Mouse (Mus musculus): ENCODE data around the gene Fcgr4.
"Not testable (repeated sequence)": the region's sequence is repeated elsewhere in the genome, so short reads cannot be mapped to it uniquely, and the experiment has no call there.

The Fcgr4 gene

DNA sequence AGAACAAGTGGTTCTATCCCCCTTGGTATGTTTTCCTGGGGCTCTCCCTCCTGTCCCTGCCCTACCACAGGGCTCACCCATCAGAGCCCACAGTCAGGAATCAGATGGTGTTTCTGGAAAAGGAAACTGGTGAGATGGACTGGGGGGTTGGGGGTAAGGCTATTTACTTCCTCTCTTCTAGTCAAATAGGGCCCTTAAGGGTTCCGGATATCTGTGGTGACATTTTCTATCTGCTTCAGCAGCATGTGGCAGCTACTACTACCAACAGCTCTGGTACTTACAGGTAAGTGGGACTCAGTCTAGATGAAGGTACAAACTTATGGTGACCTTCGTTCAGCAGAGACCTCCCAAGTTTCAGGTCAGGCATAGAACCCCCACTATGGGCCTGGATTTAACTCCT is at the start of gene Fcgr4:
Gene Fcgr4 (plus strand): TSS at position 184 of the 400 bp plus-strand sequence.
- Histone ChIP-seq H3K36me3 (ENCODE audit: control insufficient read depth, insufficient read depth, low read length, poor library complexity, severe bottlenecking) (no peaks in the 10 kb centered on the region), H3K27me3 (ENCODE audit: control insufficient read depth, insufficient read depth, low read length, poor library complexity, severe bottlenecking) (no peaks in the 10 kb centered on the region; the same call in 1 of the 2 replicates)
- no peak for DNase-seq (ENCODE audit: low read depth, low spot score)

DNA sequence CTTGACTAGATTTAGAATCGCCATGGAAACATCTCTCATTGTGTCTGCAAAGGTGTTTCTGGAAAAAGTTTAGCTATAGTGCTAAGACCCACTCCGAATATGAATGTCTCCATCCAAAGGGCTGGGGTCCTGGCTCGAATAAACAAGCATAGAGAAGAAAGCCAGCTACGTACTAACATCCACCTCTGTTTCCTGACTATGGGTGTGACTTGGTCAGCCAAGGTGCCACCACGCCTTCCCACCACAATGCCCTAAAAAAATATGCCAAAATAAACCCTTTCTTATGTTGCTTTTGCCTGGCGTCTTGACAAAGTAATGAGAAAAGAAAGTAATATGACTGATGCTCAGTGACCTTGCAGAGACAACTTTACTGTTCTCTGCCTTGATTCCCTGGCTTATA is 46.2 kb upstream of the Fcgr4 start:
- Histone ChIP-seq H3K36me3 (ENCODE audit: control insufficient read depth, insufficient read depth, low read length, poor library complexity, severe bottlenecking) (peaks cover 9% of the 10 kb centered on the region), H3K27me3 (ENCODE audit: control insufficient read depth, insufficient read depth, low read length, poor library complexity, severe bottlenecking) (no peaks in the 10 kb centered on the region)
- DNase-seq (ENCODE audit: low read depth, low spot score) = no peak

DNA sequence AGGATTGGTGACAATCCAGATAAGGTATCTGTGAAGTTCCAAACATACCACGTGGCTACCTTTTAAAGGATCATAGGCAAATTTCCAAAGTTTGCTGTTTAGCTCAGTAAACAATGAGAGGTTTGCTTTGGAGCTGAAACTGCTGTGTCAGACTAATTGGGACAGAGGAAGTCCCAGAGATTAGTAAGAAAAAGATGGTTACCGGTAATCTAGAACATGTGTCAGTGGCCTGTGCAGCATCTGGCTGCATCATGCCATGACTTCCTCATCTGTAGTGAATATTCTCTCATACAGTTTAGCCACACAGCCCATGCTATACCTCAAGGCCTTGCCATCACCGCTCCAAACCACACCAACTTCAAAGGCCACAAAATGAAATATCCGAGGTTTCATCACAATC is 45.8 kb upstream of the Fcgr4 start:
- peak; percentile 27 for DNase-seq (ENCODE audit: low read depth, low spot score)
- Histone ChIP-seq H3K36me3 (ENCODE audit: control insufficient read depth, insufficient read depth, low read length, poor library complexity, severe bottlenecking) (peaks cover 9% of the 10 kb centered on the region), H3K27me3 (ENCODE audit: control insufficient read depth, insufficient read depth, low read length, poor library complexity, severe bottlenecking) (no peaks in the 10 kb centered on the region)

DNA sequence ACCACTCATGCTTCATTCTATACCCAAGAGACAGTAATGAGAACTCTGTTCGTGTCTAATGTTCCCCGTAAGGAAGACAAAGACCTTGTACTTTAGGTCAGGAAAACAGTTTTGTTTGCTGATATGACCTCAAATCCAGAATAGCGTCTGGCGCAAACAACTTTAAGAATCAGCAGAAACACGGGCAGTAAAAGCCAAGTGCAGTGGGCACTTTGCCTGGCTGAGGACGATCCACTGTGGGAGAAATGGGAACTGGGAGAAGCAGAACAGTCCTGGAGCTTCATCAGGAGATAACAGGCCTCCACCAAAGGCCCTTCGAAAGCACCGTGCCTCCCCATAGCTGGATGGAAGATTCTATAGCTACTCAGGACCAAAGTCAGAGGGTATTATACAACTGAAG is 44.5 kb upstream of the Fcgr4 start:
- no peak for DNase-seq (ENCODE audit: low read depth, low spot score)
- Histone ChIP-seq H3K27me3 (ENCODE audit: control insufficient read depth, insufficient read depth, low read length, poor library complexity, severe bottlenecking) (no peaks in the 10 kb centered on the region), H3K36me3 (ENCODE audit: control insufficient read depth, insufficient read depth, low read length, poor library complexity, severe bottlenecking) (peaks cover 5% of the 10 kb centered on the region; the same call in 1 of the 2 replicates)

DNA sequence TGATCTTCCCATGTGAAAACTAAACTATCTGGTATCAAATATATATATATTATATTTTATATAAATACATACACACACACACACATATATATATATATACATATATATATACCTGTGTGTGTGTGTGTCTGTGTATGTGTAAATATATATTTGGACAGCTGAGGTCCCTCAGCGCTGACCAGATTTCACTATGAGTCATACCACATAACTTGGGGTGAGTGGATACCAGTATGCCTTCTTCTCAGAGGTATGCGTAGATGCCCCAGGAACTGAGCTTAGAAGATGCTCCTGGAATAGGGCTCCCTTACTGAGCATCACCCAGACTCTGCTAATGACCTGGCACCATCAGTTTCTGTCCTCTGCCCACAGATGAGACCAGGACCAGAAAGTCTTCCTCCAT is 44.0 kb upstream of the Fcgr4 start:
- no peak for DNase-seq (ENCODE audit: low read depth, low spot score)
- peaks cover 1% of the 10 kb centered on the region; the same call in 1 of the 2 replicates for H3K36me3 ChIP-seq (ENCODE audit: control insufficient read depth, insufficient read depth, low read length, poor library complexity, severe bottlenecking)
- H3K27me3 ChIP-seq (ENCODE audit: control insufficient read depth, insufficient read depth, low read length, poor library complexity, severe bottlenecking) = no peaks in the 10 kb centered on the region

DNA sequence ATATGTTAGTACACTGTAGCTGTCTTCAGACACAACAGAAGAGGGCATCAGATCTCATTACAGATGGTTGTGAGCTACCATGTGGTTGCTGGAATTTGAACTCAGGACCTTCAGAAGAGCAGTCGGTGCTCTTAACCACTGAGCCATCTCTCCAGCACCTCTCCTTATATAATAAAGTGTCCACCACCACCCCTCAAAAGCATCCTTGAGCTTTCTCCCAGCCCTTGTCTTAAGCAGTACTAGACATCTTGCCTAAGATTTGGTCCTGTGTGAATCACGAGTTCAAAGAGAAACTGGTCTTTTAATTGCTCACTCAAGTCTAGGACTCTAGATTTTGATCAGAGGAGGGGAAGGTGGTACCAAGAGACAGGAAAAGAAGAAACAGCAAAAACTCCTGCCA is 43.4 kb upstream of the Fcgr4 start:
- DNase-seq (ENCODE audit: low read depth, low spot score) = peak; percentile 30
- not testable (repeated sequence) for H3K36me3 ChIP-seq (ENCODE audit: control insufficient read depth, insufficient read depth, low read length, poor library complexity, severe bottlenecking); H3K27me3 ChIP-seq (ENCODE audit: control insufficient read depth, insufficient read depth, low read length, poor library complexity, severe bottlenecking)

DNA sequence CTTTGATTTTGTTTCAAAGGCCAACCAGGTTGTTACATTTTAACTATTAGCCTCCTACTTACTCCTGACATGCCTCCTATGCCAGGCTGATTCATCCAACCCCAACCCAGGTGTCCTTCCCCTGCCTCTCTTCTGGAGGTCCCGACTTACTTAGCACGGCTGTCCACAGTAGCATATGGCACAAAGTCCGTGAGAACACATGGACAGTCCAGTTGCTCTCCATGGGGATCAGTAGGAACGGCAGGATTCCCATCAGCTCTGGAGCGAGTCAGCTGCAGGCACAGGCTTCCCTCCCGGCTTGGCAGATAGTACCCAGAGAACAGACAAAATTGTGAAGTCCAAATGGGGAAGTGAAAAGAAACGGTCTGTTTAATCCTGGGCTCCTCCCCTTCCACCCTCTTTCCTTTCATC is 43.0 kb upstream of the Fcgr4 start:
- no peaks in the 10 kb centered on the region for H3K27me3 ChIP-seq (ENCODE audit: control insufficient read depth, insufficient read depth, low read length, poor library complexity, severe bottlenecking)
- peak; percentile 83 for DNase-seq (ENCODE audit: low read depth, low spot score)
- H3K36me3 ChIP-seq (ENCODE audit: control insufficient read depth, insufficient read depth, low read length, poor library complexity, severe bottlenecking) = no peaks in the 10 kb centered on the region

DNA sequence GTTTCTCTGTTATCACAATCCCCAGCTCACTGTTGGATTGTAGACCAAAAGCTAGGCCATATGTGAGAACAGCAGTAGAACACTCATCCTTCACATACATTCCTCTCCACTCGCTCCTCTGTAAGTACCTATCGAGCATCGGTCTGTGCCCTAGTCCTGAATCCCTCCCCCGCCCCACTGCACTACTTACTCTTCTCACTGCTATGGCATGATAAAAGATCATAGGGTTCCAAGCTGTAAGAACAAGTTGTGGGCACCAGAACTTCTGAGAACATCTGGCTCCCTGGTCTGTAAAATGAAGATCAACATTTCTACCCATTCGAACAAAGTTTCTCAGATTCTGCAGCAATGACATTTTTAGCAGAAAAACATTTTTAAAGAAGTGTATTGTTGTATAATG is 42.3 kb upstream of the Fcgr4 start, which contains the start of gene Fcgr2b:
Gene Fcgr2b (minus strand): TSS at position 101 of the 400 bp plus-strand sequence.
- no peak for DNase-seq (ENCODE audit: low read depth, low spot score)
- no peaks in the 10 kb centered on the region for H3K36me3 ChIP-seq (ENCODE audit: control insufficient read depth, insufficient read depth, low read length, poor library complexity, severe bottlenecking)
- no peaks in the 10 kb centered on the region for H3K27me3 ChIP-seq (ENCODE audit: control insufficient read depth, insufficient read depth, low read length, poor library complexity, severe bottlenecking)

DNA sequence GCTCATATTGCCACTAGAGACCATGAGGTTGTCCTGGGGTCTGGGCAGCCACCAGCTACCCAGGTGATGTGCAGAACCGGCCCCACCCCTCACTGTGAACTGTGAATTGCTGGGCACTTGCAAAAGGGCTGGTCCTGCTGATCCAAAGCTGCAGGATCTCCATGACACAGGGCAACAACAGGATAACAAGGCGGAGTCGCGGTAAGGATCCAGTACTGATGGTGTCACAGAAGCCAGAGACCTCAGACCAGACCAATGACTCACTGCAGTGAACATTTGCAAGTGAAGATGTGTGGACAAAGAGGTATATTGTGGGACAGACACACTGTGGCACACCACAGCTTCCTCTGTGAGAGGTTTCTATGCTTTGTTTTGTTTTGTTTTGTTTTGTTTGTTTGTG is 40.1 kb upstream of the Fcgr4 start:
- no peaks in the 10 kb centered on the region for H3K27me3 ChIP-seq (ENCODE audit: control insufficient read depth, insufficient read depth, low read length, poor library complexity, severe bottlenecking)
- H3K36me3 ChIP-seq (ENCODE audit: control insufficient read depth, insufficient read depth, low read length, poor library complexity, severe bottlenecking) = no peaks in the 10 kb centered on the region
- no peak for DNase-seq (ENCODE audit: low read depth, low spot score)

DNA sequence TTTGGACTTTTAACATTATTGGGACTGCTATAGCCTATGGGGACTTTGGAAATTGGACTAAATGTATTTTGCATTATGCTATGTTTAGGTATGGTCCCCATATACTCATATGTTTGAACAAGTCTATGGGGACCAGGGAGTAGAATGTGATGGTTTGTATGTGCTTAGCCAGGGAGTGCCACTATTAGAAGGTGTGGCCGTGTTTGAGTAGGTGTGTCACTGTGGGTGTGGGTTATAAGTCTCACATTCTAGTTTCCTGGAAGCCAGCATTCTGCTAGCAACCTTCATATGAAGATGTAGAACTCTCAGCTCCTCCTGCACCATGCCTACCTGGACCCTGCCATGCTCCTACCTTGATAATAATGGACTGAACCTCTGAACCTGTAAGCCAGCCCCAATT is 37.0 kb upstream of the Fcgr4 start:
- not testable (repeated sequence) for DNase-seq (ENCODE audit: low read depth, low spot score); H3K27me3 ChIP-seq (ENCODE audit: control insufficient read depth, insufficient read depth, low read length, poor library complexity, severe bottlenecking); H3K36me3 ChIP-seq (ENCODE audit: control insufficient read depth, insufficient read depth, low read length, poor library complexity, severe bottlenecking)

DNA sequence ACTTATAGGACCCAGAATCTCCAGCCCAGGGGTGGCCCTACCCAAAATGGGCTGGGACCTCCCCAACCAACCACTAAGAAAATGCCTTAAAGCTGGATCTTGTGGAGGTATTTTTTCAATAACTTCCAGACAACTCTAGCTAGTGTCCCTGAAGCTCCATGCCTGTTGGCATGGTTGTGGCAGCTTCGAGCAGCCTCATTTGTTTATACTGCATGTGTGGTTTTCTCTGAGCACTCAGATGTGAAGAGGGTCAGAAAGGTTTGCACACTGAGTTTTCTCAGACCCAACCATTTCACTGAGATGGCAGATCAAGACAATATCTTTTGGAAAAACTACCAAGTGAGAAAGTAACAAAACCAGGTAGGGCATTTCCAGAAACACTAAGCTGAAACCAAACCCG is 36.4 kb upstream of the Fcgr4 start:
- Histone ChIP-seq H3K27me3 (ENCODE audit: control insufficient read depth, insufficient read depth, low read length, poor library complexity, severe bottlenecking) (no peaks in the 10 kb centered on the region), H3K36me3 (ENCODE audit: control insufficient read depth, insufficient read depth, low read length, poor library complexity, severe bottlenecking) (no peaks in the 10 kb centered on the region)
- peak; percentile 42 for DNase-seq (ENCODE audit: low read depth, low spot score)

DNA sequence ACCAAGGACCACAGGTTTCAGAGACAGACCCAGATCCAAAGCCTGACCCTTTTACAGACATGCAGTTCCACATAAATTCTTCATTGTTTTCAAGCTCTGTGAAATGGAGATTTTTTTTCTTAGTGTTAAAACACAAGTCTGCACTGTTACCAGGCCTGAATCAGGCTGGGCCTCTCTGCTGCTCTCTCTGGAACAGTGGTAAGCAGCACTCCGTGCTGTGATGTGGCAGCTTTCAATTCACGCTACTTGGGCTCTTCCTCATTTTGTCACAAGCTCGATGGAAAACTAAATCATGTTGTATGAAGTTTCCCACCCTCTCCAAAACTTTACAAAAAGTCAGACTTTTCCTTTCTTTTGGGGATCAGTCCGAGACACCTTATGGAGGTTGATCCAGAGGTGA is 35.7 kb upstream of the Fcgr4 start:
- DNase-seq (ENCODE audit: low read depth, low spot score) = peak; percentile 54
- Histone ChIP-seq H3K27me3 (ENCODE audit: control insufficient read depth, insufficient read depth, low read length, poor library complexity, severe bottlenecking) (no peaks in the 10 kb centered on the region), H3K36me3 (ENCODE audit: control insufficient read depth, insufficient read depth, low read length, poor library complexity, severe bottlenecking) (no peaks in the 10 kb centered on the region)

DNA sequence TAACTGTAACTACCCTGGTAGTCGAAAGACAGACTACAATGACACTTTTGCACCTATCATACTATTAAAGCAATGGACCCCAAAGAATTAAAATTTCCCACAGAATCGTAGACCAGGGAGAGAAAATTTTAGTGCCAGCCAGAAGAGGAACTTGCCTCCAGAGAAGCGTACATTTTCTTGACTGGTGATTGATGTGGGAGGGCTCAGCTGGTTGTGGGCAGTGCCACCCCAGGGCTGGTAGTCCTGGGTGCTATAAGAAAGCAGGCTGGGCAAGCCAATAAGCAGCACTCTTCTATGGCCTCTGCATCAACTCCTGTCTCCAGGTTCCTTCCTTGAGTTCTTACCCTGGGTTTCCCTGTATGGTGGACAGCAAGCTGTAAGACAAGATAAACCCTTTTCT is 33.6 kb upstream of the Fcgr4 start:
- peak; percentile 35 for DNase-seq (ENCODE audit: low read depth, low spot score)
- Histone ChIP-seq H3K27me3 (ENCODE audit: control insufficient read depth, insufficient read depth, low read length, poor library complexity, severe bottlenecking) (no peaks in the 10 kb centered on the region), H3K36me3 (ENCODE audit: control insufficient read depth, insufficient read depth, low read length, poor library complexity, severe bottlenecking) (no peaks in the 10 kb centered on the region)

DNA sequence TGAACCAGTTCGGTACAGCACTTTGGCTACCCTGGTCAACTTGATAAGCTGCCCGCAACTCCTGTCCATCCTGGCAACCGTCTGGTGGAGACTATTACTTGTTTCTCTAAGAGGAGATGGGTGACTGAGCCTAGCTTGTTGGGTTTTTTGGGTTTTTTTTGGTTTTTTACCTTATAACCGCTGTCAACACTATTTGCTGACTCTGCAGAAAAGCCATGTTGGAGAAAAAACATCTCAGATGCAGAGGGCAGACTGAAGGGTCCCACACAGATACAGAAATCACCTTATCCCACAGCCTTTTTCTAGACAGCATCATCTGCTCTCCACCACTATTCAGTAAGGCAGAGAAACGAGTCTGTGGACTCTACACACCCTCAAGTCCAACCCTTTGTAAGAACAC is 32.9 kb upstream of the Fcgr4 start:
- H3K36me3 ChIP-seq (ENCODE audit: control insufficient read depth, insufficient read depth, low read length, poor library complexity, severe bottlenecking) = no peaks in the 10 kb centered on the region
- DNase-seq (ENCODE audit: low read depth, low spot score) = no peak
- H3K27me3 ChIP-seq (ENCODE audit: control insufficient read depth, insufficient read depth, low read length, poor library complexity, severe bottlenecking) = no peaks in the 10 kb centered on the region

DNA sequence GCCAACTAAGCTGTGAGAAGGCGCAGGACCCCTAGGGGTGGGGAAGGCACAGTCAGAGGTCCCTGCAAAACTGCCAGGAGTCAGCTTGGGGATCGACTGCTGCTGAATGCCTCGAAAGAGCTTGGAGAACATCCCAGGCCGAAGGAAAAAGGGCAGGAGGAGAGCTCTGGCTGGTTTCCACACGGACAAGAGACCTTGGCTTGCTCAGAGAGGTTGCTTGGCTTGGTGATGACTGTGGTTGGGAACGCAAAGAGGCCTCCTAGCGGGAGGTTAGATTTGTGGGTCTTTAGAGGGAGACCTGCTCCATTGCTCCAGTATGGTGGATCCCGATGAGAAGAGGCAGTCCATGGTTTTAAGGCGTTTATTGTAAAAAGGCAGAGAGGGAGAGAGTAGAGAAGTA is 29.1 kb upstream of the Fcgr4 start:
- no peak for DNase-seq (ENCODE audit: low read depth, low spot score)
- Histone ChIP-seq H3K27me3 (ENCODE audit: control insufficient read depth, insufficient read depth, low read length, poor library complexity, severe bottlenecking) (no peaks in the 10 kb centered on the region), H3K36me3 (ENCODE audit: control insufficient read depth, insufficient read depth, low read length, poor library complexity, severe bottlenecking) (no peaks in the 10 kb centered on the region)

DNA sequence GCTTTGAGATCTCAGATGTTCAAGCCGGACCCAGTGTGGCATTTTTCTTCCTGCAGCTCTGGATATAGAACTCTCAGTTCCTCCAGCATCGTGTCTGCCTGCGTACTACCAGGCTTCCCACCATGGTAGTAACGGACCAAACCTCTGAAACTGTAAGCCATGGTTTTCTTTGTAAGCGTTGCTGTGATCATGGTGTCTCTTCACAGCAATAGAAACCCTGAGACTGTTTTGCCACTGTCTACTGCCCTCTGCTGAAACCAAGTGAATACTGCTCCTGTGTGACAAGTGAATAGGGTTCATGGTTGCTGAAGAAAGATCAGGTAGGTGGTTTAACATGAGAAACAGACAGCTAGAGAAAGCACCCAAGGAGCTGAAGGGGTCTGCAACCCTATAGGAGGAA is 26.2 kb upstream of the Fcgr4 start:
- no peaks in the 10 kb centered on the region for H3K27me3 ChIP-seq (ENCODE audit: control insufficient read depth, insufficient read depth, low read length, poor library complexity, severe bottlenecking)
- peak; percentile 84 for DNase-seq (ENCODE audit: low read depth, low spot score)
- no peaks in the 10 kb centered on the region for H3K36me3 ChIP-seq (ENCODE audit: control insufficient read depth, insufficient read depth, low read length, poor library complexity, severe bottlenecking)
